Mouse (Mus musculus) liver, embryonic 16.5 days (tissue): Measurements from ENCODE around the gene Gm20458. TPM values are rescaled to one million over a fixed set of nuclear protein-coding genes. Genes with fewer than 3 reads are reported as not detected.
A peak's percentile ranks its signal among the peaks of the same experiment; 100 is the strongest.

Source experiments
- ATAC-seq: fragments of 200-750 bp; cut with Nextera tagmentation; 2 replicates; pipeline ENCODE4 v1.8.0; 2017; ENCODE audit warnings: low read depth, mild to moderate bottlenecking, moderate number of reproducible peaks, moderate library complexity
- H3K27ac ChIP-seq: fragments of 300-500 bp; sonication (generic); 2 replicates; pipeline ENCODE4 v1.5.1; 2014; ENCODE audit warnings: mild to moderate bottlenecking, low read length
- H3K27me3 ChIP-seq: fragments of 300-500 bp; sonication (generic); 2 replicates; pipeline ENCODE4 v1.6.1; 2014; ENCODE audit warnings: low read depth, low read length, mixed read lengths; ENCODE audit not compliant: control insufficient read depth, insufficient read depth
- H3K36me3 ChIP-seq: fragments of 300-500 bp; sonication (generic); 2 replicates; pipeline ENCODE4 v1.6.1; 2014; ENCODE audit warnings: mild to moderate bottlenecking; ENCODE audit not compliant: control insufficient read depth, insufficient read depth
- H3K4me1 ChIP-seq: fragments of 300-500 bp; sonication (generic); 2 replicates; pipeline ENCODE4 v1.6.1; 2014; ENCODE audit warnings: low read depth, low read length, mixed read lengths; ENCODE audit not compliant: control insufficient read depth
- H3K4me2 ChIP-seq: fragments of 300-500 bp; sonication (generic); 2 replicates; pipeline ENCODE4 v1.6.1; 2014; ENCODE audit warnings: low read depth, low read length, mixed read lengths
- H3K4me3 ChIP-seq: fragments of 300-500 bp; sonication (generic); 2 replicates; pipeline ENCODE4 v1.5.1; 2014; ENCODE audit warnings: low read depth, mild to moderate bottlenecking, low read length
- H3K9ac ChIP-seq: fragments of 300-500 bp; sonication (generic); 2 replicates; pipeline ENCODE4 v1.6.1; 2014; ENCODE audit warnings: low read depth, low read length
- H3K9me3 ChIP-seq: fragments of 300-500 bp; sonication (generic); replicated peaks from 2 replicates; pipeline ENCODE4 v1.6.1; 2016; ENCODE audit warnings: low read length; ENCODE audit not compliant: control insufficient read depth
- WGBS: fragments of 180-500 bp; shearing (Covaris S2); extraction: QIAGEN DNeasy Blood & Tissue Kit; methylation state at CpG from one replicate; pipeline ENCODE4 v1.1.7; 2014; ENCODE audit not compliant: insufficient replicate concordance; 5-methylcytosine and 5-hydroxymethylcytosine counted together
- polyA plus RNA-seq: library from polyadenylated mRNA; unstranded; fragments of >200 nt; fragmentation: Nextera tagmentation; extraction: Ambion mirVana; gene quantifications from 2 replicates; pipeline ENCODE4 v1.2.1, GENCODE M21; 2015

Gene Gm20458
- polyA plus RNA-seq, 1 experiment from 2014 or later: 5.6 TPM

GRCm38 (mm10) chr2:164520782-164521181, 60.0 kb downstream of the Gm20458 start:
- whole genome bisulfite sequencing: 6% methylated on average over 3 of the region's 3 CpGs
- no peak overlapping the region for H3K27ac ChIP-seq

GRCm38 (mm10) chr2:164521841-164522240, 61.1 kb downstream of the Gm20458 start:
- H3K4me3 ChIP-seq: no peak overlapping the region
- no peak overlapping the region for H3K9ac ChIP-seq
- no peaks in the 10 kb centered on the region for H3K27me3 ChIP-seq
- peak overlapping the region; percentile 25 for H3K27ac ChIP-seq
- H3K4me1 ChIP-seq: no peaks in the 10 kb centered on the region
- ATAC-seq: 0 out of 2 replicates have a peak, but pooled peaks have one; percentile 13
- H3K4me2 ChIP-seq: peak overlapping the region; percentile 1; the same call in 1 of the 2 replicates
- no peaks in the 10 kb centered on the region for H3K36me3 ChIP-seq
- H3K9me3 ChIP-seq: no peaks in the 10 kb centered on the region
- 3% methylated on average over 11 of the region's 11 CpGs for WGBS

More at GRCm38 (mm10) chr2:164520782-164521181, 60.0 kb downstream of the Gm20458 start:
- Histone ChIP-seq H3K4me2 (no peak overlapping the region), H3K4me1 (no peaks in the 10 kb centered on the region), H3K9me3 (no peaks in the 10 kb centered on the region), H3K27me3 (no peaks in the 10 kb centered on the region), H3K36me3 (no peaks in the 10 kb centered on the region), H3K9ac (no peak overlapping the region), H3K4me3 (no peak overlapping the region)
- no peak; the same call in 1 of the 2 replicates for ATAC-seq

- Histone ChIP-seq H3K4me2 (peak overlapping the region; percentile 1; the same call in 1 of the 2 replicates), H3K36me3 (no peaks in the 10 kb centered on the region), H3K9me3 (no peaks in the 10 kb centered on the region), H3K27ac (peak overlapping the region; percentile 25), H3K4me3 (no peak overlapping the region), H3K27me3 (no peaks in the 10 kb centered on the region), H3K4me1 (no peaks in the 10 kb centered on the region), H3K9ac (no peak overlapping the region)
- ATAC-seq: no peak
- 13% methylated on average over 8 of the region's 8 CpGs for WGBS
Observed at GRCm38 (mm10) chr2:164522280-164522679, 61.5 kb downstream of the Gm20458 start.

- Histone ChIP-seq H3K27me3 (no peaks in the 10 kb centered on the region), H3K4me3 (no peak overlapping the region), H3K9ac (no peak overlapping the region), H3K9me3 (no peaks in the 10 kb centered on the region), H3K4me1 (no peaks in the 10 kb centered on the region), H3K4me2 (no peak overlapping the region), H3K27ac (no peak overlapping the region), H3K36me3 (no peaks in the 10 kb centered on the region)
- ATAC-seq: no peak
- WGBS: 60% methylated on average over 10 of the region's 10 CpGs
Observed at GRCm38 (mm10) chr2:164523301-164523773, 62.6 kb downstream of the Gm20458 start.

- Histone ChIP-seq H3K9ac (no peak overlapping the region), H3K4me2 (no peak overlapping the region), H3K27ac (no peak overlapping the region), H3K4me3 (no peak overlapping the region), H3K36me3 (no peaks in the 10 kb centered on the region), H3K4me1 (no peaks in the 10 kb centered on the region), H3K9me3 (no peaks in the 10 kb centered on the region), H3K27me3 (no peaks in the 10 kb centered on the region)
- no peak for ATAC-seq
- 46% methylated on average over 5 of the region's 5 CpGs for WGBS
Observed at GRCm38 (mm10) chr2:164528557-164528956, 67.8 kb downstream of the Gm20458 start.

GRCm38 (mm10) chr2:164531169-164531568, 70.4 kb downstream of the Gm20458 start:
- no peaks in the 10 kb centered on the region for H3K4me1 ChIP-seq
- no peak overlapping the region for H3K4me3 ChIP-seq
- no peaks in the 10 kb centered on the region for H3K27me3 ChIP-seq
- no peaks in the 10 kb centered on the region for H3K36me3 ChIP-seq
- H3K27ac ChIP-seq: no peak overlapping the region
- 8% methylated on average over 3 of the region's 3 CpGs for WGBS
- no peak overlapping the region for H3K9ac ChIP-seq
- no peak overlapping the region for H3K4me2 ChIP-seq
- no peak for ATAC-seq
- H3K9me3 ChIP-seq: no peaks in the 10 kb centered on the region

GRCm38 (mm10) chr2:164534315-164534714, 73.5 kb downstream of the Gm20458 start:
- Histone ChIP-seq H3K4me2 (no peak overlapping the region), H3K36me3 (no peaks in the 10 kb centered on the region), H3K4me3 (no peak overlapping the region), H3K27me3 (no peaks in the 10 kb centered on the region), H3K9me3 (no peaks in the 10 kb centered on the region), H3K9ac (no peak overlapping the region), H3K27ac (no peak overlapping the region), H3K4me1 (no peaks in the 10 kb centered on the region)
- ATAC-seq: no peak
- WGBS: 55% methylated on average over 10 of the region's 10 CpGs

GRCm38 (mm10) chr2:164537003-164537402, 76.2 kb downstream of the Gm20458 start:
- ATAC-seq: no peak
- no peak overlapping the region for H3K4me3 ChIP-seq
- no peaks in the 10 kb centered on the region for H3K9me3 ChIP-seq
- H3K4me2 ChIP-seq: no peak overlapping the region
- no peaks in the 10 kb centered on the region for H3K4me1 ChIP-seq
- WGBS: 49% methylated on average over 4 of the region's 4 CpGs
- H3K36me3 ChIP-seq: no peaks in the 10 kb centered on the region
- no peak overlapping the region for H3K27ac ChIP-seq
- H3K9ac ChIP-seq: no peak overlapping the region
- H3K27me3 ChIP-seq: no peaks in the 10 kb centered on the region
